Mouse (Mus musculus) induced T-regulatory cell, adult 2 months (primary cell): Measurements from ENCODE around the gene Pspc1.

Experiments
- DNase-seq: peaks from one replicate; pipeline ENCODE4 v3.0.0-alpha.2; 2012; ENCODE audit warnings: low read depth

The Pspc1 gene

DNA sequence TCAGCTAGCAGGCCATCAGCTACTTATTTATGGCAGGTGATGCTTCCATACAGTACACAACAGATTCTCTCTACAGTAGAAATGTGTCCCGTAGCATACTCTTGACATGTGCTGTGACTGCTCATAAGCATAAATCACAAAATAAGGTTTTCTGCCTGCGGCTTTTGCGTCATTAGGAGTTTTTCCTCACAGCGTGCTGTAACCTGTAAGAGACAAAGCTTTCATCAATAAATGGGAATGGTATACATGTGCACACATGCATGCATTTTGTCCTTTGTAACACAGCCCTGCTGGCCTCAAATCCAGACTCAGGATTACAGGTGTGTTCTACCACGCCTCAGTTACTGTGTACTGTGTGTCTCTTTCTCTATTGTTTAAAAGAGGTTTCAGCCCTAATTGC lies 80.3 kb downstream of the Pspc1 start:
- DNase-seq = no peak

DNA sequence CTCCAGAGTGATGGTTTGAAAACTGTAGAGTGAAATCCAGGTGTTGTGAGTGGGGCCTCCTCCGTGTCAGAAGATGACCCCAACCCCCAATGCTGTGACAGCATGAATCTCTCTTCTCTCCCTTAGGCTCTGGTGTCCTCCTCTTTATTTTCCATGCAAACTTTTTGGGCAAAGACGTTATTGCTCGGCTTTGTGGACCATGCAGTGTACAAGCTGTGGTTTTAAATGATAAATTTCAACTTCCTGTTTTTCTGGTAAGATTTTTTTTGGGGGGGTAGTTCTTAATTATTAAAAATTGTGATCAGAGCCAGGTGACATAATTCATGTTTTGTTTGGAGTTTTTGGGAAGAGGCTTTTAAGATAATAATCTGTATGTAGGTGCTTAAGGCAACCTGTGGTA lies 82.6 kb downstream of the Pspc1 start:
- DNase-seq = no peak

DNA sequence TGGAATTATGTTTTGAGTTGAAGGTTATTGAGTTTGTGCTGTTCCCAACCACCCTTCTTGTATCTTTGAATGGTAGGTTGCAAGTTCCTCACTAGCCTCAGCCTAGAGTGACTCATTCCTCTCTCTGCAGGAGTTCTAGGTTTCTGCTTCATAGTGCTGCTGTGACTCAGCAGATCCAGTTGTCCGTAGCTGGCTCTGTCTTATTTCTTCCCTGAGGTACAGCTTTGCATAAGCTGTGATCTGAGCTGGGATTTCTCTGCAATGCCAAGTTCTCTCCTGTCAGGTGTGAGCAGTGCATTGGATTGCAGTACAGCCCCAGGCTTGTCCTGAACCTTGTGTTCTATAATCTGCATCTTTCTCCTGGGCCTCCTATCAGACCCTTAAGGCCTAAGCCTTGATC lies 88.3 kb downstream of the Pspc1 start:
- no peak for DNase-seq

DNA sequence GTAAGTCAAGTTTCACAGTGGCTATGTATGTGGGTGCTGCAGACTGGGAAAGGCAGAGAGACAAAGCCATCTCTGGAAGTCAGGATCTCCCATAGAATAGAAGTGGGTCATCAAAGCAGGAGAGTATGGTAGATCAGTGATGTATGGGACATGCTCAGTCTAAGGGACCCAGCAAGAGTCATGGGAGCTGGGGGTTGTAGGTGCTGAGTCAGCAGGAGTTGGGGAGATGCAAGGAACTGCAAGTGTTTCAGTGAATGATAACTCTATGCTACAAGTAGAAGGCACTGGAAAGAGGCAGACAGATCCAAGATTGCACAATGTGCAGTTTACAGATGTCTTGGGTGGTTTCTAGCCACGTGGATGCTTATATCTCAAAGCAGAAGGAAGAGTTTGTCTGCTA lies 89.0 kb downstream of the Pspc1 start:
- no peak for DNase-seq

DNA sequence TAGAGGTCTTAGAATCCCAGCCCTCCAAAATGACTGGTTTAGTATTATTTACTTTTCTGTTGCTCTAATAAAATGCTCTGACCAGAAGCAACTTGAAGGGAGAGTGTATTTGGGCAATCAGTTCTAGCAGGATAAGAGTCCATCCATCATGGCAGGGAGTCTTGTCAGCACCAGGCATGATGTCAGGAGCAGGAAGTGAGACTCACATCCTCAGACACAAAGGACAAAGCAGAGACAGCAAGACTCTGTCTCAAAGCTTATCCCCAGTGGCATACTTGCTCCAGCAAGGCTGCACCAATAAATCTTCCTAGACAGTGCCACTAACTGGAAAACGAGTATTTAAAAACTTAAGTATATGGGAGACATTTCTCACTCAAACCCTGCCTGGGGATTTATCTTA lies 92.7 kb downstream of the Pspc1 start:
- no peak for DNase-seq
